Mouse (Mus musculus): ENCODE results near the gene Rnf214.

Gene Rnf214

GRCm38 (mm10) chr9:45906355-45907077 is at the start of gene Rnf214, which contains the start of gene Pcsk7:
TSS of gene Rnf214 (minus strand) at chr9:45906911.
TSS of gene Pcsk7 (plus strand) at chr9:45906497.
- DNase-seq (ENCODE audit: low read depth), result peak; percentile 71

DNA sequence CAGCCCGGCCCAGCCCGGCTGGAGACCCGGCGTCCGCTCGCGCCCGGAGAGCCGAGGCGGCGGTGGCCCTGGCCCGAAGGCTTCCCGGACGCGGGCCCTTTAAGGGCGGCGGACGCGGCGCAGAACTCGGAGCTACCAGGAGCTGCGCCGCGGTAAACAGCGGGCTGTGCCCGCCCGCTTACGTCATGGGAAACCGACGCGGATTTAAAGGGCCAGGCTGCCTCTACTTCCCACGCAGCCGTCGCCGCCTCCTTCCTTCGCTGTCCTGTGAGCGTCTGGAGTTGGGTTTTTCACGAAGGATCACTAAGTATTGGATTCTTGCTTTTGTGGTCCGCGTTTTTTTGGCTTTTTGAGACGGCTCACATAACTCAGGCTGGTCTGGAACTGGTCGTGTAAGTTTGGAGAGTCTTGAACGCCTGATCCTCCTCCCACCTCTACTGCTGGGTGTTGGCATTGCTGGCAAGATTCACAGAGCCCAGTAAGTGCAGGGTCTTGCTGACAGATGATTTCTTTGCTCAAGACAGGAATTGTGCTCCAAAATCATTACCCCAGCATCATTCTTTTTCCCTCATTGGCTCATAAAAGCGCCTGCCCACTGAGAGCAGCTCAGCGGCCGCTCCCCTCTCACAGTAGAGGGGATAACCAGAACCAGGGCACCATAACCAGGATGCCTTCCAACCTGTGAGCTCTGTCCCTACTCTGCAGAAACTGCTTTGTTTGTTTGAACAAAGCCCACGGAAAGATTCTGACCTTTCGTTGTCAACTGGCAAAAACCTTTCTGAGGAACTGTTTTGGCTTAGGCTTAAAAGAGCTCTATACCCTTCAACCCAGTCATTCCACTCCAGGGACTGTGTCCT is 48.6 kb upstream of the Rnf214 start, which contains the start of gene Sidt2:
TSS of gene Sidt2 (minus strand) at position 152 of the 857 bp plus-strand sequence.
- peak; percentile 73 for DNase-seq (ENCODE audit: low read depth)

DNA sequence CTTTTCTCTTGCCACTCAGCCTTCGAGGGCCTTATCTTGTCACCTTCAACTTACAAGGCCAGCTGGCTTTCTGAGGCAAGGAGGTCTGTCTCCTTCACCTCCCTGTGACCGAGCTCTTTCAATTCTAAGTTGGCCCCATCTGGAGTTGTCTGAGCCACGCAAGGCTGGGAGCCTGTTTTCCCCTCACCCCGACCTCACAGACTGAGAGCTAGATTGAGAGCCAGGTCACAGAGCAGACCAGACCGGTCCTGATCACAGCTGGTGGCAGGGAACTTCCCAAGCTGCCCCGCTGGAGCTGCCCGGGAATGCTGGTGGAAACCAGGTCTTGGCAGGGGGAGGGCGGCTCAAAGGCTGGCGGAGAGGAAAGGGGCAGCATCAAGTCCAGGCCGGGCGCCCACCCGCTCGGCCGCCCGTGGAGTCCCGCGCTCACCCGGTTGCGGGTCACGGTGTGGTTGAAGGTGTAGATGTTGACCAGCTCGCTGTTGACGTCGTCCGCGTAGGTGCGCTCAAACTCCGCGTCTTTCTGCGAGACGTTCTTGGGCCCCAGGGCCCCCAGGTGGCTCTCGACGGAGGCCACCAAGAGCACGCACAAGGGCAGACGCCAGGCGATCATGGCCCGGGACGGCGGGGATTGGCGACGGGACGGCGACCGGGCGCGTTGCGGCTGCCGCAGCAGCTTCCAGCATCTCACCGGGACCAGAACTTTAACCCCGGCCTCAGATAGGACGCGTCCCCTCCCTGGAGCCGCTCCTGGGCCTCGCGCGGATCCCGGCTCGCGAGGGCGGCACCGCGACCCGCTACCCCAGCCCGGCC is 47.8 kb upstream of the Rnf214 start:
- peak; percentile 35 for DNase-seq (ENCODE audit: low read depth)

GRCm38 (mm10) chr9:45953511-45954293 is 47.0 kb upstream of the Rnf214 start:
- DNase-seq (ENCODE audit: low read depth), result no peak

DNA sequence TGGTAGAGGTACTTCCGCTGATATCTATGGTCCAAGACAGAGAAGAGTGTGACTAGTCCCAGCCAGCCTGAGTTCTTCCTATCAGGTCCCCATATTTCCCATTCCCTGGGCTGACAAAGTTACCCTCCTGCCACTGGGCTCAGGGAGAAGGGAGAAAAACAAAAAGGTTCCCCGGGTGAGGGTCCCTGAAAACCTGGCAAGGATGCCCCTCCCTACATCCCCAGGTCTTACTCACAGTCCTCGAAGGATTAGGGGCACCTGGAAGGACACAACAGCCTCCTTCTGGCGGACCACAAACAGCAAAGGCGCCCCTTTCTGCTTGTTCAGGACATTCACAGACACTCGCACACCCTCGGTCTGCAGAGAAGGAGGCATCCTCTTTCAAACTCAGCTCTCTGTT is 46.2 kb upstream of the Rnf214 start:
- DNase-seq (ENCODE audit: low read depth), result no peak

DNA sequence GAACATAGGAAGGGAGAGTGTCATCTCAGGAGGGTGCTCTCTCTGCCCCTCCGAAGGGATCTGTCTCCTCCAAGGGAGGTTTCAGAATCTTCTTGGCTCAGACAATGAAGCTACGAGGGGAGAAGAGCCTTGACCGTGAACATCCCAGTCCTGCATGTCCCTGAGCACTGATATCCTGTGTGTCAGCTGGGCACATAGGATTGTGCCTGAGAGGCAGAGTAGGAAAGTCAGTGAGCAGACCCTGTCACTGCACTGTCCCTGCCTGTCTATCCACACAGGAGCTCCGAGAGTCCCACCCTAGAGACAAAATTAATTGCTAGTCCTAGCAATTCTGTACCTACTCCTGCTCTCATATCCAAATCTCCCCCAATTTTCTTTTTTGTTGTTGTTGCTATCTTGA is 45.3 kb upstream of the Rnf214 start:
- DNase-seq (ENCODE audit: low read depth), result no peak

- no peak for DNase-seq (ENCODE audit: low read depth)
Measured at GRCm38 (mm10) chr9:45946872-45947183, 40.1 kb upstream of the Rnf214 start.

- DNase-seq (ENCODE audit: low read depth), result no peak
Measured at GRCm38 (mm10) chr9:45946182-45946871, 39.6 kb upstream of the Rnf214 start.

DNA sequence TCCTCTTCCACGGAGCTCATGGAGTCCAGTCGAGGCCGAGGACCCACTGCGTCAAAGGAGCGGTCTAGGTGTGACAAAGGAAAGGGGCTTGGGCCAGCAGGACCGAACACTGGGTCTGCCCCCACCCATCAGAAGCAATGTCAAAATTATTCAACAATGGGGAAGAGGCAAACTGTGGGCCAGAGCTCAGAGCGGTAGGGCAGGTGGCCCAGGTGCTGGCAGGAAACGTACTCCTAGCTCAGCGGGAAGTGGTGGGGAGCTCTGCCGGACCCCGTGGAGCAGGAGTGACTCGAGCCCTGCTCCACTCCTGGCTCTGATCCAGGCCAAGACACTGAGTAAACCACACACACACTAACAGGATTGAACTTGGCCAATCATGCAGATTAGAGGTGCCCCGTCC is 39.0 kb upstream of the Rnf214 start:
- DNase-seq (ENCODE audit: low read depth), result no peak

DNA sequence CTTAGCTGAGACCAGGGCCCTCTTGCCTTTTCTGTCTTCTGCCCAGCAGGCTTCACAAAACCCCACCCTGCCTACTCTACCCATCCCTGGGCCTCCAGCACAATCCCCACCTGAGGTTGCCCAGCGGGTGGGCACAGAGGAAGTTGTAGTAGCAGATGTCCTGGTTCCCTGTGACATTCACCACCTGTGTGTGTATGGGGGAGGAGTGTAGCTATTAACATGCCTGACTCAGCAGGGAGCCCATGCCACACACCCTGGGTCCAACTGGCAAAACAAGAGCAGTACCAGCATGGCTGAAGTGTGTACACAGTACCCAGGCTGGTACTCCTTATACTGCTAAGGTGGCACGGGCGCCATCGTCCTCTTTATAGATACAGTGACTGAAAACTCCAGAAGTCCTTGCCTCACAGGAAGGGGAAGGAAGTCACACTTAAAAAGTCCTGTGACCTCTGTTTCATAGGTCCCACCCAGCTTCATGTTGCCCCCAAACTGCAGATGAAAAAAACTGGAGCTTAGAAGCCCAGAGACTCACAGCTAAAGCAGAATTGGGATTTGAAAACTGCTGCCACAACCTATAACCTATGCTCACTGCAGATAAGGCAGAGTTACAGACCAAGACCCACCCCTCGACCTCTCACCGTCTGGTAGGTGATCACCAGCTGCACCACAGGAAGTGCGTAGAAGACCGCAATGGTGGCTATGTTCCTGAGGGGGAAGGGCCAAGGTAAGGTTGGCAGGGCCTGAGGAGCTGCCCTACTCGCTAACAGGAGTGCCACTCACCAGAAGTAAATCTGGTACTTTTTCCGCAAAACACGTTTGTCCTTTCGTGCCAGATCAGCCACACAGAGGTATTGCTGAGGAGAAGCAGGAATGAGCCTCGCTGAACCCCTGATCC is 38.0 kb upstream of the Rnf214 start:
- DNase-seq (ENCODE audit: low read depth), result no peak

GRCm38 (mm10) chr9:45943628-45944505 is 37.2 kb upstream of the Rnf214 start:
- DNase-seq (ENCODE audit: low read depth), result no peak

DNA sequence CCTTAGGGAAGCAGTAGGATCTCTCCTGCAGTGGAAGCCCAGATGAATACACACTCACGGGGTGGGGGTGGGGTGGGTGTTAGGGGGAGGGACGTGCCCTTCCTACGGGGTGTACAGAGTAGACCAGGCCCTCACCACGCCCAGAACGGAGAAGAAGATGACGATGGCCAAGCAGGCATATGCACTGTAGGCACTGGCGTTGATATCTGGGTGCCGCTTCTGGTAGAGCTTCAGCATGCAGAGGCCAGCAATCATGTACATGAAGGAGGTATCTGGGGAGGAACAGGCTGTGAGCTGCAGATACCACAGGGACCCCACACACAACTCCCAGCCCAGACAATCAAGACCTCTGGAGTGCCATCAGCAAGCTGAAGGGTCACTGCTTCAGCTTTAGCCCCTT is 36.2 kb upstream of the Rnf214 start:
- peak; percentile 54 for DNase-seq (ENCODE audit: low read depth)

DNA sequence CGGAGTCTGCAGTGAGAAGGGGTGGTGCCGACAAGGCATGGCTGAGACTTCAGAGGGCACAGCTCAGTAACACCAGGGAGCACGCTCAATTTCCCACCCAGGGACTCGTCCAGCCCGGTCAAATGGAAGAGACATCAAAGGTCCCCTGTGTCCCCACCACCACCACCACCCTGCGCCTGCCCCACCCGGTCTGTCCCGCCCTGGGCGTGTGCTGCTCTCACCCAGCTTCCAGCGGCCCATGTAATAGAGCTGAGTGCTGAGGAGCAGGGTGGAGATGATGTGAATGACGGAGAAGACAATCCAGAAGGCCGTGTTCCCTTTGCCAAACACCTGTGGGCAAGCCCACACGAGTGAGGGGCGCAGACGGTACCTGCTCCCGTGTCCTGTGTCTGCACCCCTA is 35.8 kb upstream of the Rnf214 start:
- DNase-seq (ENCODE audit: low read depth), result no peak

GRCm38 (mm10) chr9:45941329-45941888 is 34.7 kb upstream of the Rnf214 start:
- peak; percentile 61 for DNase-seq (ENCODE audit: low read depth)

- DNase-seq (ENCODE audit: low read depth), result no peak
Measured at GRCm38 (mm10) chr9:45939794-45940193, 33.1 kb upstream of the Rnf214 start.

GRCm38 (mm10) chr9:45938952-45939637 is 32.4 kb upstream of the Rnf214 start:
- DNase-seq (ENCODE audit: low read depth), result no peak

DNA sequence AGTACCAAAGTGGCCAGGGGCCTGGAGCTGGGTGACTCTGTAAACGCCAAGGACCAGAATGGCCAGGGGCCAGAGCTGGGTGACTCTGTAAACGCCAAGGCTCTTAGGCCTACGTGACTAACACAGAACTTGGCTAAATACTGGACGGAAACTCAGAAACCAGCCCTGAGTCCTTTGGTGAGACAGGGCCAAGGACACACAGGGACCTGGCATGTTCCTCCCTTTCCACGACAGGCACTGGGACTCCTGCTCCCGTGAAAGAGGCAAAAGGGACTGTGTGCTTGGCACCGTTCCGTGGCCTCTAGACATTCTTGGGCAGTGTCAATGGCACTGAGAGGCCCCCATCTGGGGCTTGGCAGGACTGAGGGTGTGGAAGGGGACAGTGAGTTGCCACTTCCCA is 31.4 kb upstream of the Rnf214 start:
- DNase-seq (ENCODE audit: low read depth), result no peak

GRCm38 (mm10) chr9:45936883-45937282 is 30.2 kb upstream of the Rnf214 start:
- peak; percentile 54 for DNase-seq (ENCODE audit: low read depth)
